Mouse (Mus musculus) forebrain, postnatal 0 days (tissue): ENCODE data around the gene Creb5. TPM values are rescaled to one million over a fixed set of nuclear protein-coding genes. Genes with fewer than 3 reads are reported as not detected.
A peak's percentile ranks its signal among the peaks of the same experiment; 100 is the strongest.

Source experiments
- ATAC-seq: fragments of 200-750 bp; cut with Nextera tagmentation; 2 replicates; pipeline ENCODE4 v1.8.0; 2017; ENCODE audit warnings: mild to moderate bottlenecking, moderate library complexity
- DNase-seq: peaks from one replicate; pipeline ENCODE4 v3.0.0-alpha.2; 2015
- H3K27ac ChIP-seq: fragments of 300-500 bp; sonication (generic); 2 replicates; pipeline ENCODE4 v1.5.1; 2014; ENCODE audit warnings: low read depth, mild to moderate bottlenecking, antibody characterized with exemption, low read length, moderate library complexity, mixed read lengths
- H3K27me3 ChIP-seq: fragments of 300-500 bp; sonication (generic); 2 replicates; pipeline ENCODE4 v1.6.1; 2014; ENCODE audit warnings: mild to moderate bottlenecking, low read length, mixed read lengths; ENCODE audit not compliant: insufficient read depth
- H3K36me3 ChIP-seq: fragments of 300-500 bp; sonication (generic); 2 replicates; pipeline ENCODE4 v1.6.1; 2014; ENCODE audit warnings: mild to moderate bottlenecking, moderate library complexity; ENCODE audit not compliant: insufficient read depth
- H3K4me1 ChIP-seq: fragments of 300-500 bp; sonication (generic); 2 replicates; pipeline ENCODE4 v1.6.1; 2014; ENCODE audit warnings: antibody characterized with exemption; ENCODE audit not compliant: insufficient read depth
- H3K4me2 ChIP-seq: fragments of 300-500 bp; sonication (generic); 2 replicates; pipeline ENCODE4 v1.6.1; 2014; ENCODE audit warnings: low read depth, mild to moderate bottlenecking, moderate library complexity
- H3K4me3 ChIP-seq: fragments of 300-500 bp; sonication (generic); 2 replicates; pipeline ENCODE4 v1.5.1; 2014; ENCODE audit warnings: low read depth, low read length, mixed read lengths
- H3K9ac ChIP-seq: fragments of 300-500 bp; sonication (generic); 2 replicates; pipeline ENCODE4 v1.6.1; 2014; ENCODE audit warnings: mild to moderate bottlenecking
- H3K9me3 ChIP-seq: fragments of 300-500 bp; sonication (generic); 2 replicates; pipeline ENCODE4 v1.6.1; 2016; ENCODE audit warnings: low read length
- CTCF ChIP-seq: sonication (generic); IDR thresholded peaks from 2 replicates; pipeline ENCODE4 v1.5.1; 2016; ENCODE audit warnings: antibody characterized with exemption, control low read depth, low read depth
- WGBS: fragments of 180-500 bp; shearing (Covaris S2); extraction: QIAGEN DNeasy Blood & Tissue Kit; methylation state at CpG from one replicate; pipeline ENCODE4 v1.1.7; 2014; 5-methylcytosine and 5-hydroxymethylcytosine counted together
- polyA plus RNA-seq: library from polyadenylated mRNA; unstranded; fragments of >200 nt; fragmentation: Nextera tagmentation; extraction: Ambion mirVana; gene quantifications from 2 replicates; pipeline ENCODE4 v1.2.1, GENCODE M21; 2015
- total RNA-seq: library from RNA; depleted of rRNA; stranded (reverse); fragments of >200 nt; gene quantifications from 2 replicates; pipeline ENCODE4 v1.2.3, GENCODE M21; 2014

Gene Creb5
- total and polyA plus RNA-seq, 2 experiments from 2014 or later = 2.4 to 3.2 TPM

DNA sequence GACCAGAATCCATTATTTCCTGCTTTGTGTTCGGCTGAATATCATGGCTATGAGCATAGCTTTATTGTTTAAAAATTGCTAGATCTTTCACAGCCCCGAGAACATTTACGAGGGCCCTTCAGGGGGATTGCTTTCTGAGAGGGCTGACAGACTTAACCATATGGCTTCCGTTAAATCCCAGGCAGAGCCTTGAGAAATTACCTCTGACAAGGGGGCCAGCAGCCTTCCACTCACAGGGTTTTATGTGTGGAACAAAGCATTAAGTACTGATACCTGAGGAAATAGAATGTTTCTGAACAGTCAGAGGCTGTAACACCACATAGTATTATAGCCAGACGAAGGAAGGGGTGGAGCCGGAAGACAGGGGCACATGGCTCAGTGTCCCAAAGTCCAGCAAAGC lies 165.2 kb downstream of the Creb5 start:
- WGBS = 49% methylated on average over 6 of the region's 6 CpGs
- no peak overlapping the region for H3K4me2 ChIP-seq
- no peak overlapping the region for H3K9ac ChIP-seq
- no peaks in the 10 kb centered on the region for H3K36me3 ChIP-seq
- no peak for ATAC-seq
- TF ChIP-seq CTCF = no peak
- no peak for DNase-seq
- peaks cover 7% of the 10 kb centered on the region for H3K4me1 ChIP-seq
- no peaks in the 10 kb centered on the region for H3K27me3 ChIP-seq
- H3K9me3 ChIP-seq = no peaks in the 10 kb centered on the region
- no peak overlapping the region for H3K4me3 ChIP-seq
- no peak overlapping the region for H3K27ac ChIP-seq

DNA sequence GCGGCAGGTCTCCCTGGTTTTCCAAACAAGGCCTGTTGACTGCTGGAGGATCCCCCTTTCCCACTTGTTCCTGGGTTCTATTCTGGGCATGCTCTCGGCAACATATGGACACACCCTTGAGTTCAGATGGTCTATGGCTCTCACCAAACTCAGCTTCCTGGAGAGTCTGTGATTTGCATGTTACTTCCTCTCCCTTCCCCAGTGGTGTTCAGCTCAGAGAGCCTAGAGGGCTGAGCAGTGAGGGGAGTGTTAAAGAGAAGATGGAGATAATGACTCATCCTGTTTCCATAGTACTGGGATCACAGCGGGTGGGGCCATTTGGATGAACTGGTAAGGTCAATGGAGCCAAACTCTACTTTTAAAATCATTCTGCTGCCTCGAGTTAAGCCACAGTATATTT lies 168.4 kb downstream of the Creb5 start:
- no peaks in the 10 kb centered on the region; the same call in 1 of the 2 replicates for H3K4me1 ChIP-seq
- ATAC-seq (no peak), DNase-seq (no peak)
- no peaks in the 10 kb centered on the region for H3K9me3 ChIP-seq
- H3K9ac ChIP-seq = no peak overlapping the region
- no peaks in the 10 kb centered on the region for H3K27me3 ChIP-seq
- no peak overlapping the region for H3K4me2 ChIP-seq
- no peak for TF ChIP-seq CTCF
- 78% methylated on average over 4 of the region's 4 CpGs for WGBS
- no peaks in the 10 kb centered on the region for H3K36me3 ChIP-seq
- H3K4me3 ChIP-seq = no peak overlapping the region
- H3K27ac ChIP-seq = no peak overlapping the region

DNA sequence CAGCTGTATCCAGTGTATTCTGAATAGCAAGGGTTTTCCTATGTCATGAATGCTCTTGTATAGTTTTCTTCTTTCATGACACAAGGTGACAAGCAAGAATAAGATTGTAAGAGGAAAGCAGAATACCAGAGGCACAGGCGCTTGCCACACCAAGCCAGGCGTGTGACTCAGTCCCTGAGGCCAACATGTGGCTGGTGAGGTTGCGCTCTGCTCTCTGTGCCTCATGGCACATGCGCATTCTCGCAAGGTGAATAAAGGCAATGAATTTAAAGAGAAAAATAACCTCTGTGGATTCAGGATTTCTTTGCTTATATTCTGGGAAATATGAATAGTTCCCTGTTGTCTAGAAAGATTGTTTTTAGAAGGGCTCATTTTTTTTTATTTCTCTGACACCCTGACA lies 169.0 kb downstream of the Creb5 start:
- Histone ChIP-seq H3K4me3 (no peak overlapping the region), H3K4me2 (no peak overlapping the region), H3K27me3 (no peaks in the 10 kb centered on the region), H3K27ac (no peak overlapping the region), H3K36me3 (no peaks in the 10 kb centered on the region), H3K9ac (no peak overlapping the region), H3K4me1 (no peaks in the 10 kb centered on the region; the same call in 1 of the 2 replicates), H3K9me3 (no peaks in the 10 kb centered on the region)
- ATAC-seq (no peak), DNase-seq (no peak)
- 95% methylated on average over 5 of the region's 5 CpGs for WGBS
- TF ChIP-seq CTCF = no peak

DNA sequence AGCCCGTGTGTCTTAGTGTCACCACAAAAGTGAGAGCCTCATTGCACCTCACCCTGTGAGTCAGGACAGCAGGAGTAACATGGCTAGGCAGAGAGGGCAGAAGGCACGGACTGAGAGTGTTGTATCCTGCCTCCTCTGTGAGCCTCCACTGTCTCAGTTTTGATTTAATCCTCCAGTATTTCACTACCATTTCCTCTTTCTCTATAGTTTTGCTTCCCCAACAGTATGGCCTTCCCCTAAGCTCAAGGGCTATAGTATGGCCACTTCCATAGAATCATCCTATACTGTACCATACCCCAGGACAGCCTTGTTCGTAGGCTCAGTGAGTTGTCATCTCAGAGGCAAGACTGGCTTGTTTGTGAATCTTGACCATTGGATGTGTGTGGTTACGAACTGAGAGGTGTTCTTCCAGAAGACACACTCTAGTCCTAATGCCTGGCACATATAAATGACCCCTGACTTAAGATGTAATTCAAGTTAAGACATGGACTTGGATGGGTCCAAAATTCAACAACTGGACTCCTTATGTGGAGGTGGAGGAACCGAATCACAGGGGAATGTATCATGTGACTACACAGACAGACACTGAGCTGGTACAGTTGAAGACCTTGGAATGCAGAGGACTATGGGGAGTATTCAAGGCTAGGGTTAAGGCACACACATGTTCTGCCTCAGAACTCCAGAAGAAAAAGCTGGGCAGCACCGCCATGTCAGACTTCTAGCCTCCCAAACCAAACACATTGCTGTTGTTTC lies 173.1 kb downstream of the Creb5 start:
- H3K27me3 ChIP-seq = no peaks in the 10 kb centered on the region
- 95% methylated on average over 6 of the region's 6 CpGs for WGBS
- no peak overlapping the region for H3K4me3 ChIP-seq
- H3K36me3 ChIP-seq = no peaks in the 10 kb centered on the region
- no peak overlapping the region for H3K9ac ChIP-seq
- H3K9me3 ChIP-seq = no peaks in the 10 kb centered on the region
- no peaks in the 10 kb centered on the region for H3K4me1 ChIP-seq
- ATAC-seq (no peak), DNase-seq (no peak)
- H3K27ac ChIP-seq = no peak overlapping the region
- no peak for TF ChIP-seq CTCF
- H3K4me2 ChIP-seq = no peak overlapping the region

DNA sequence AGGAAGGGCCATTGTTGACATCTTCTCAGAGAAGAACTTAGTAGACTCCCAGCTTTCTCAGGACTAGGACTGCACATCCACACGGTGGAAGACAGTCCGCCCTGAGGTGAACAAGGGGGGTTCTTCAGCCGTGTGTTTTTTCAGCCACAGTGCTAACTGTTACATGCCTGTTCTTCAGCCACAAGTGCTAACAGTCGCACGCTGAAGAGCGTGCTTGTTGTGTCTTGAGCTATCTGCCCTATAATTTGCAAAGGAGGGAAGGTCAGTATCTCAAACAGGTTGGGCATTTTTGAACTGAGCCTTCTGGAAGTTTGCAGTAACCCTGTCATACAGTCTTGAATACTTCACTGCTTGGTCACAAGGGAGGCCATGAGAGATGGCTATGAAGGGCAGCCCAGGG lies 174.0 kb downstream of the Creb5 start:
- no peaks in the 10 kb centered on the region for H3K9me3 ChIP-seq

DNA sequence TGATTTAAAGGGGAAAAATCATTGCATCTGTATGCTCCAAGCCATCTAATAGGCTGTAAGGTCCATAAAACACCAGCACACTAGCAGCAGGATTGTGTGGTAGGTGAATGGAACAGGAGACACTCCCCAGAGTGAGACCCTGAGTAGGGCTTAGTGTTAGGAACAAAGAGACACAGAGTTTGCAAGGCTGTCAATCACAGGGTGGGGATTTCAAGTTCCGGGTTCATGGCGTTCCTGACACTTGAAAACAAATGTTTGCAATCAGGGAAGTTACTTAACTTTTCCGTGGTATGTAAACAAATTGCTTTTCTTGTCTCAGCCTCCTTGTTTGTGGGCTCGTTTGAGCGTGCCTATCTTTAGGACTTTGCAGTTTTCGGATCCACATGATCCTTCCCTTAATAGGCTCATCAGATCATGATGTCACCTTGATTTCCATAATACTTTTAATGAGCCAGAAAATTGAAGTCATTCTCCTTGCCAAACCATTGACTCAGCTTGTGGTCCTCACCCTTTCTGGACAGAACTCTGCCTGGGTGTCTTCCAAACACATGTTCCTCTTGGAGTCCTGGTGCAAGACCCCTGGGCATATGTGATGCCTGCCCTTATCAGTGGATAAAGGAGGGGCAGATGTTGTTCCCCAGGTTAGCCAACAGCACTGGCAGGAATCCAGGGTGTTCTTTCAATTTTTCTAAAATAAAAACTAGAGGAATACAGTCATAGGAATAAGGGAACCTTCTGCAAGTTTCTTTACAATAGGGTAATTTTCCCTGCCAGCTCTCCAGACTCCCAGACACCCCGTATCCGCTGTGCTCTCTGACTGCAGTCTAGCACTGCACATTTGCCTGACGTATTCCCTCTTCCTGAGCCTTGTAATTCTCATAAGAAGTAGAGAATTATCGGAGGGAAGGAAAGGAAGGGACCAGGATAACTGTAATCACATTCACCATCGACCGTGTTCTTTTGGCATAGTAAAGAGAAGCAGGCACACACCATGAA lies 175.0 kb downstream of the Creb5 start:
- no peak overlapping the region for H3K27ac ChIP-seq
- ATAC-seq (no peak), DNase-seq (peak; percentile 20)

More for the DNA sequence above, 174.0 kb downstream of the Creb5 start:
- 89% methylated on average over 6 of the region's 6 CpGs for whole genome bisulfite sequencing
- no peaks in the 10 kb centered on the region for H3K4me1 ChIP-seq
- H3K27ac ChIP-seq = no peak overlapping the region
- H3K4me3 ChIP-seq = no peak overlapping the region
- no peaks in the 10 kb centered on the region for H3K36me3 ChIP-seq
- DNase-seq (no peak), ATAC-seq (no peak)
- no peaks in the 10 kb centered on the region for H3K27me3 ChIP-seq
- no peak overlapping the region for H3K4me2 ChIP-seq
- no peak for TF ChIP-seq CTCF
- H3K9ac ChIP-seq = no peak overlapping the region

More for the DNA sequence above, 175.0 kb downstream of the Creb5 start:
- Histone ChIP-seq H3K27me3 (no peaks in the 10 kb centered on the region), H3K9ac (no peak overlapping the region), H3K4me2 (0 out of 2 replicates have a peak overlapping the region, but pooled peaks have one; percentile 8), H3K4me3 (no peak overlapping the region), H3K9me3 (no peaks in the 10 kb centered on the region), H3K36me3 (no peaks in the 10 kb centered on the region), H3K4me1 (no peaks in the 10 kb centered on the region)
- 37% methylated on average over 12 of the region's 12 CpGs for WGBS
- no peak for TF ChIP-seq CTCF
